Mouse (Mus musculus): Measurements from ENCODE around the gene Fbrs.
"Not testable (repeated sequence)": the region's sequence is repeated elsewhere in the genome, so short reads cannot be mapped to it uniquely, and the experiment has no call there.

Gene Fbrs

DNA sequence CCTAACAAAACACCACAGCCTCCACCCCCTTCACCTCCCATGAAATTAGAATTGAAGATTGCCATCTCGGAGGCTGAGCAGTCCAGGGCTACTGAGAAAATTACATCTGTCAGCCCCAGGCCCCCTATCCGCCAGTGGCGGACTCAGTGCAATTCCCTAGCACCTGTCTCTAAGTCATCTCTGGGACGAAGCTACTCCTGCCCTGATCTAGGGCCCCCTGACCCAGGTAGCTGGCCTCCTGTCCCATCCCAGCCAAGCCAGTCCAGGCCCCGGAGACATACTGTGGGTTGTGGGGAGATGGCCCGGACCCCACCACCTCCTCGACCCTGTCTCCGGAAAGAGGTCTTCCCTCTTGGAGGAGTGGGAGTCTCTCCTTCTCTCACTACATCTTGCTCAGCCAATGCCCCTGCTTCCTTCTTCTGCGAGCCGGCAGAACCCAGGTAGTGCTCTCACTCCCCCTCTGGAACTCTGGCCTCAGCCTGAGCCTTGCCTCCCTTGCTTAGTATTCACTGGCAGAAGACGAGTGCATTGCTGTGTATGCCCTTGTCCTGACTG is 3.7 kb upstream of the Fbrs start:
- no peak for DNase-seq (ENCODE audit: low read depth, low spot score)

DNA sequence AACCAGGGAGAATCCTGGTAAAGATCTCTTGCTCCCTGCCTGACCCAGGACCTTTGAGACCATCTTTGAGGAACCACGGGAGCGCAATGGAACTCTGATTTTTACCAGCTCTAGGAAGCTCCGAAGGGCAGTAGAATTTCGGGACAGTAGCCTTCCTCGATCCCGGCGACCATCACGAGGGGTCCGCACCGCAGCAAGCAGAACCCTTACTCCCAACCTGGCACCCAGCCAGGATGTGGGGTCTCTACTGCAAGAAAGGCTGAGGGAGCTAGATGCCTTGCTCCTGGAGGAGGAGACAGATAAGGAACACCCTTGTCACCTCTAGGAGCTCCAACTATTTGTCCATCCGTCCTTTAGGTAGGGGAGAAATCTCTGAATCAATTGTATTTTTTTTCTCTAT is 2.7 kb upstream of the Fbrs start:
- DNase-seq (ENCODE audit: low read depth, low spot score) = no peak

- no peak for DNase-seq (ENCODE audit: low read depth, low spot score)
Observed at GRCm38 (mm10) chr7:127476855-127477254, 2.1 kb upstream of the Fbrs start.

DNA sequence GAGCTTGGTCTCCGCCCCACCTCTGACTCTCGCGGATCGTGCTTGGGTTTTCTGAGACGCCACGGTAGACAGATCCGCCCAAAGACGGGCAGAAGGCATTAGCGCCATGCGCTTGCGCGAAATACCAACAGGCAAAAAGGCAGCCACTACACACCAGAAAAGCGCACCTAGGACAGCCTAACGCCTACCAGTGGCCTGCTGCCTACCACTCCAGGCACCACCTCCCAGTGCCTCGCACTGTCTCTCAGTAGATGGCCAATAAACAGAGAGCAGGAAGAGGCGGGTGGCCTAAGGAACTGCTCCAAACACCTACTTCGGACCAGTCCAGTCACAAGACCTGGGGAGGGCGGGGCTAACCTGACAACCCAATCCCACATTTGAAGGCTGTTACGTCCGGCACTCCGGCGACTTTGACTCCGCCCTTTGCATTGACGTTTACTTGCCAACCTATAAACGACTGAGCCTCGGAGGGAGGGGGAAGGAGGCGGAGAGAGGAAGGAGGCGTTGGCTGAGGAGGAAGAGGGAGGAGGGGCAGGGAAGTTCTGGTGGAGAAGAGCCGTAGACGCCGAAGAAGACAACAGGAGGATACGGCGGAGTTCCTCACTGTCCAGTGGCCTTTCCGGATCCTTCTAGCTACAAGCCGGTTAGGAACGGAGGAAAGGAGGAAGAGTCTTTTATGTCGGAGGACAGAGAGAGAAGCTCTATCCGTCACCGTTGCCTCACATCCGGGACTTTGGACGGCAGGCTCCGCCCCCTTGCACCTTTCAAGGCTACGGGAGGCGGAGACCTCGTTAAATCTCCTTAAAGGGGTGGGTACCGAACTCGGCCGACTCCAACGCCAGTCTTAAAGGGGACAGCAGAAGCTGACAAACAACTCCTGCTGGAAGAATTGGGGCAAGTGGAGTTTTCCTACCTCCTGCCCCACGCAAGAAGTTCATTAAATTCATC is 1.0 kb upstream of the Fbrs start:
- peak; percentile 100 for DNase-seq (ENCODE audit: low read depth, low spot score)

- DNase-seq (ENCODE audit: low read depth, low spot score) = no peak
Observed at GRCm38 (mm10) chr7:127479318-127480225, 573 bp downstream of the Fbrs start.

DNA sequence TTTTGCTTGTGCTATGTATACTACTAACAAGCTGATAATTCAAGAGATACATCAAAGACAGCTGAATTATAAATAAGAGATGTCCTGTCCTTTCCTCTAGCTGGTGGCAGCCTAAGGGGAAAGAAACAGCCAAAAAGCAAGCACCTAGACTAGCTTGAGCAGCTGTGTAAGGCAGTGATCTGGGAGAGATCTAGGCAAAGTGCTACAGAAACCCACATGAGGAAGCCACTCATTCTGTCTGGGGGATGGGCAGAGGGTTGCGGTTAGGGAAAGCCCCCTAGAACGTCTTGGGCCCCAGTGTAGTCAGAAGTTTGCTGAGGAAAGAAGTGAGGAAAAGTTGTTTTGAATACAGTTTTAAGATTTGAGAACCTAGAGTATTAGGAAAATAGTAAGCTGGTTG is 1.3 kb downstream of the Fbrs start:
- DNase-seq (ENCODE audit: low read depth, low spot score) = no peak

- no peak for DNase-seq (ENCODE audit: low read depth, low spot score)
Observed at GRCm38 (mm10) chr7:127485416-127485815, 6.4 kb downstream of the Fbrs start.

DNA sequence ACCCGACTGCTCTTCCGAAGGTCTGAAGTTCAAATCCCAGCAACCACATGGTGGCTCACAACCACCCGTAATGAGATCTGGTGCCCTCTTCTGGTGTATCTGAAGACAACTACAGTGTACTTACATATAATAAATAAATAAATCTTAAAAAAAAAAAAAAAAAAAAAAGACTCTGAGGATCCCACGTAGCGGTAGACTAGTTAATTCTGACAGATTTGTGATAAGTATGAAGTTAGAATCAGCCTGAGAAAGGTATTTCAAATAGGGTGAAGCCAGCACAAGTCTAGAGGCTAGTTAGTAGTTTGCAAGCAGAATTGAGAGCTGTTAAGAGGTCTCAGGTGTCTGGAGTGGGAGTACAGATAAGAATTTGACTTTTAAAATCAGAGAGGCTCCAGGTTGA is 9.4 kb downstream of the Fbrs start:
- not testable (repeated sequence) for DNase-seq (ENCODE audit: low read depth, low spot score)

GRCm38 (mm10) chr7:127489982-127490381 is 11.0 kb downstream of the Fbrs start:
- no peak for DNase-seq (ENCODE audit: low read depth, low spot score)

GRCm38 (mm10) chr7:127491846-127492245 is 12.8 kb downstream of the Fbrs start:
- DNase-seq (ENCODE audit: low read depth, low spot score) = no peak

DNA sequence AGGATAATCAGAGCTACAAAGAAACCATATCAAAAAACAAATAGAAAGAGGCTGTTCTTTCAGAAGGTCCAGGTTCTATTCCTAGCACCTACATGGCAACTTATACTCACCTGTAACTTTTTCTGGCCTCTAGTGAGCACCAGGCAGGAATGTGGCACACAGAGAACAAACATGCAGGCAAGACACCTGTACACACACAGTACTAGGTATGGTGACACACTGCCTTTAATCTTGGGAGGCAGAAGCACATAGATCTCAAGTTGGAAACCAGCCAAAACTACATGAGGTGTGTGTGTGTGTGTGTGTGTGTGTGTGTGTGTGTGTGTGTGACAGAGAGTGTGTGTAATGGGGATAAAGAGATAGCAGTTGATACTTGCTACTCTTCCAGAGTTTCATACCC is 15.6 kb downstream of the Fbrs start:
- DNase-seq (ENCODE audit: low read depth, low spot score) = no peak

GRCm38 (mm10) chr7:127497382-127497781 is 18.4 kb downstream of the Fbrs start:
- no peak for DNase-seq (ENCODE audit: low read depth, low spot score)

DNA sequence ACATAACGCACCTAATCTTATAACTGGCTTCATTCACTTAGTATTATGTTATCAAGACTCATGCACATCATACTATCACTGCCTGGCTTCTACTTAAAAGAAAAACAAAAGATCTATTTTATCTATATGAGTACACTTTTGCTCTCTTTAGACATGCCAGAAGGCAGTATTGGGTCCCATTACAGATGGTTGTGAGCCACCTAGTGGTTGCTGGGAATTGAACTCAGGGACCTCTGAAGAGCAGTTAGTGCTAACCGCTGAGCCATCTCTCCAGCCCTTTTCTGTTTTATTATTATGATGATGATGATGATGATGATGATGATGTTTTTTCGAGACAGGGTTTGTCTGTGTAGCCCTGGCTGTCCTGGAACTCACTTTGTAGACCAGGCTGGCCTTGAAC is 19.4 kb downstream of the Fbrs start:
- DNase-seq (ENCODE audit: low read depth, low spot score) = peak; percentile 52

DNA sequence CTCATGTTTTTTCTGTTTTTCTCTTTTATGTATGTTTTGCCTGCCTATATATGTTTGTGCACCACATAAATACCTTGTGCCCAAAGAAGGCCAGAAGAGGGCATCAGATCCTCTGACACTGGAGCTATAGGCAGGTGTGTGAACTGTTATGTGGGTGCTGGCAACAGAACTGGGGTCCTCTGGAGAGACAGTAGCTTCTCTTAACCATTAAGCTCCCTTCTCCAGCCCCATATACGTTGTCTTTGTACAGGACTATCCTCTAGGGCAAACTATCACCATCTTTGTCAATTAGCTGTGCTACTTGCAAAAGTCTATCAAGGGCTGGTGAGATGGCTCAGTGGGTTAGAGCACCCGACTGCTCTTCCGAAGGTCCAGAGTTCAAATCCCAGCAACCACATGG is 29.3 kb downstream of the Fbrs start:
- peak; percentile 23 for DNase-seq (ENCODE audit: low read depth, low spot score)

DNA sequence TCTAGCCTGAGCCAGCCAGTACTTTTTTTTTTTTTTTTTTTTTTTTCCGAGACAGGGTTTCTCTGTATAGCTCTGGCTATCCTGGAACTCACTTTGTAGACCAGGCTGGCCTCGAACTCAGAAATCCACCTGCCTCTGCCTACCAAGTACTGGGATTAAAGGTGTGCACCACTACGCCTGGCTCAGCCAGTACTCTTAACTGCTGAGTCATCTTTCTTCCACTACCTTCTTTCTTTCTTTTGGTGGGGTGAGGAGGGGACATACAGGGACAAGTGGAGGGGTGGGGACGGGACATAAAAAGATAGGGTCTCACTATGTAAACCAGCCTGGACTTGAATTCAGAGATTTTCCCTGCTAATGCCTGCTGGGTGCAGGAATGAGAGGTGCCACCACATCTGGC is 30.8 kb downstream of the Fbrs start:
- not testable (repeated sequence) for DNase-seq (ENCODE audit: low read depth, low spot score)

- DNase-seq (ENCODE audit: low read depth, low spot score) = peak; percentile 76
Observed at GRCm38 (mm10) chr7:127511241-127511640, 32.2 kb downstream of the Fbrs start.

DNA sequence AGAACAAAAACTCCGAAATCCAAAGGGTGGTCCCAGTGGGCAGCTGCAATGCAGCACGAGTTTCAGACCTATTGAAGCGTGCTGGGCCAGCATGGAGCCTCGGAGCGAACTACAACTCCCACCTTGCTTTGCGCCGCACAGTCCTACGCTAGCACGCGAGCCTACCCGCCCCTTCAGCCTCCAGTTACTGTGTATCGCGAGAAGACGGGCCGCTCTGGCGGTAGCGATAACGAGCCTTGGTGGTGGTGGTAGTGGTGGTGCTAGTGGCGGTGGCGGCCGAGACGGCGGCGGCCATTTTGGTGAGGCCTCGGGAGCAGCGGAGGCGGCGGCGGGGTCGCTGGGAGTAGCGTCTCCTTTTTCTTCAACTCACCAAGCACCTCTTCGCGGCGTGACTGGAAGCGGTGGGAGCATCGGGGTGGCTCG is 32.8 kb downstream of the Fbrs start, which contains the start of gene Srcap:
Gene Srcap (plus strand): TSS at position 176 of the 423 bp plus-strand sequence.
- DNase-seq (ENCODE audit: low read depth, low spot score) = peak; percentile 98

GRCm38 (mm10) chr7:127512231-127513015 is 33.4 kb downstream of the Fbrs start:
- peak; percentile 92 for DNase-seq (ENCODE audit: low read depth, low spot score)

- no peak for DNase-seq (ENCODE audit: low read depth, low spot score)
Observed at GRCm38 (mm10) chr7:127513016-127513390, 34.0 kb downstream of the Fbrs start.

GRCm38 (mm10) chr7:127513781-127514180 is 34.8 kb downstream of the Fbrs start:
- no peak for DNase-seq (ENCODE audit: low read depth, low spot score)

DNA sequence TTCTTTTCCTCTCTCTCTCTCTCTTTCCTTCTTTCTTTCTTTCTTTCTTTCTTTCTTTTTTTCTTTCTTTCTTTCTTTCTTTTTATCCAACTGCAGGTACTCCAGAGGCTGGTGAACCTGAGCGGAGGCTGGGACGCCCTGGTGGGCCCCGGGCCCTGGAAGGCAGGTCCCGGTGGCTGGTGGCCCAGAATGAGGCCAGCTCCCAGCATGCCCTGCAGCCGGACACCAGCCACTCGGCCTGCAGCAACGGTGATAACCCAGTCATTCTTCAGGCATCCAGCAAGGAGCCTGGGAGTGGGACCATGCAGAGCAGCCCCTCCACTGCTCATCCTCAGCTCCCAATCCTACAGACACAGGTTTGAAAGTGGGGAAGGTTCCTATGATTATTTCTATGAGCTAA is 36.8 kb downstream of the Fbrs start:
- DNase-seq (ENCODE audit: low read depth, low spot score) = no peak

Measured in ES-CJ7 (cell line).